Mouse (Mus musculus) lung, adult 18-20 months (tissue): ENCODE data around the gene Gp1ba.
A peak's percentile ranks its signal among the peaks of the same experiment; 100 is the strongest.

ENCODE experiments used
- DNase-seq, 2 experiments: peaks; one replicate each; pipeline ENCODE4 v3.0.0; 2022; ENCODE audit warnings: mixed read lengths in 2 of 2

Gp1ba gene

GRCm38 (mm10) chr11:70629557-70629956 lies 9.4 kb upstream of the Gp1ba start:
- no peak for DNase-seq

- DNase-seq: no peak
These were observed 8.8 kb upstream of the Gp1ba start for GRCm38 (mm10) chr11:70630129-70630528.

- DNase-seq: no peak
These were observed 3.3 kb upstream of the Gp1ba start for GRCm38 (mm10) chr11:70635601-70636000.

GRCm38 (mm10) chr11:70637764-70638163 lies 1.2 kb upstream of the Gp1ba start:
- no peak for DNase-seq

GRCm38 (mm10) chr11:70638293-70638692 lies 629 bp upstream of the Gp1ba start:
- DNase-seq: no peak

GRCm38 (mm10) chr11:70639976-70640375 lies 1.1 kb downstream of the Gp1ba start:
- peak in 1 of 2 experiments; percentile 51 for DNase-seq

- no peak for DNase-seq
These were observed 2.3 kb downstream of the Gp1ba start for GRCm38 (mm10) chr11:70641241-70641640.

GRCm38 (mm10) chr11:70643051-70643450 lies 4.1 kb downstream of the Gp1ba start:
- DNase-seq: no peak

- no peak for DNase-seq
These were observed 5.7 kb downstream of the Gp1ba start for GRCm38 (mm10) chr11:70644564-70645103.

GRCm38 (mm10) chr11:70645461-70646258 lies 6.7 kb downstream of the Gp1ba start:
- no peak for DNase-seq

- DNase-seq: no peak
These were observed 7.3 kb downstream of the Gp1ba start for GRCm38 (mm10) chr11:70646259-70646555.

GRCm38 (mm10) chr11:70646691-70647650 lies 8.0 kb downstream of the Gp1ba start, which contains the start of the genes Rnf167 and Slc25a11:
Gene Rnf167, plus strand, starts transcription at chr11:70647235.
Gene Slc25a11, minus strand, starts transcription at chr11:70647479.
- peak; percentile 97 to 98 for DNase-seq

GRCm38 (mm10) chr11:70647716-70648420 lies 8.9 kb downstream of the Gp1ba start:
- DNase-seq: peak in 1 of 2 experiments; percentile 28

GRCm38 (mm10) chr11:70648512-70648911 lies 9.6 kb downstream of the Gp1ba start:
- DNase-seq: no peak

GRCm38 (mm10) chr11:70649185-70649734 lies 10.3 kb downstream of the Gp1ba start:
- no peak for DNase-seq

GRCm38 (mm10) chr11:70650322-70651175 lies 11.6 kb downstream of the Gp1ba start:
- no peak for DNase-seq

GRCm38 (mm10) chr11:70651391-70651790 lies 12.5 kb downstream of the Gp1ba start:
- no peak for DNase-seq

- no peak for DNase-seq
These were observed 13.3 kb downstream of the Gp1ba start for GRCm38 (mm10) chr11:70652029-70652883.

- no peak for DNase-seq
These were observed 14.0 kb downstream of the Gp1ba start for GRCm38 (mm10) chr11:70652884-70653344.
